Mouse (Mus musculus): Measurements from ENCODE around the gene Fbxw8.

DNA sequence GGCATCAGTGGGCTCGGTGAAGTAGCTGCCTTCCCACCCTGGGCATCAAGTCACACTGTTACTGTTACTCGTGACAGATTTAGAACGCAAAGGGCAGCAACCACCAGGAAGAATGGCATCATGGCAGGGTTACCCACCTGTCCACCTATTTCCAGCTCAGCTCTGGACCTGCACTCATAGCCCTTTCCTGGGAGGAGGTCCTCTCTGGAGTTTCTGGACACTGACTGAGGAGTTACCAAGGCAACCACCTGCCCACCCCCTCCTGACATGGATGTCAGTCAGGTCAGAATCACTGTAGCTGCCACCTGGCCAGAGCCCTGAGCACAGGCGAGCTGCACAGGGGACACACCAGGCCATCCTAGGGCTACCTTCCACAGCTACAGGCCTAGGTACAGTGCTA, 28.6 kb downstream of the Fbxw8 start:
- TF ChIP-seq POLR2A (IDR thresholded peaks at IDR 0.05; ENCODE audit: borderline replicate concordance, extremely low read depth, insufficient read depth, insufficient read length, poor library complexity, severe bottlenecking) (no peak), CTCF (IDR thresholded peaks at IDR 0.05; ENCODE audit: borderline replicate concordance, extremely low read depth, insufficient read depth, insufficient read length) (no peak)
